Mouse (Mus musculus): Measurements from ENCODE around the gene Tns3.

Tns3 gene

GRCm38 (mm10) chr11:8664393-8664743 is at the start of gene Tns3:
TSS of gene Tns3 (minus strand) at chr11:8664535.
- no peak for DNase-seq (ENCODE audit: low read depth in 2 of 2, low spot score in 2 of 2)

GRCm38 (mm10) chr11:8706246-8707041 is 42.1 kb upstream of the Tns3 start:
- DNase-seq (ENCODE audit: low read depth in 2 of 2, low spot score in 2 of 2), result no peak

GRCm38 (mm10) chr11:8705156-8705555 is 40.8 kb upstream of the Tns3 start:
- no peak for DNase-seq (ENCODE audit: low read depth in 2 of 2, low spot score in 2 of 2)

- DNase-seq (ENCODE audit: low read depth in 2 of 2, low spot score in 2 of 2), result no peak
Observed at GRCm38 (mm10) chr11:8703876-8704275, 39.5 kb upstream of the Tns3 start.

- no peak for DNase-seq (ENCODE audit: low read depth in 2 of 2, low spot score in 2 of 2)
Observed at GRCm38 (mm10) chr11:8702532-8702886, 38.2 kb upstream of the Tns3 start.

GRCm38 (mm10) chr11:8701845-8702531 is 37.7 kb upstream of the Tns3 start:
- DNase-seq (ENCODE audit: low read depth in 2 of 2, low spot score in 2 of 2), result no peak

- DNase-seq (ENCODE audit: low read depth in 2 of 2, low spot score in 2 of 2), result no peak
Observed at GRCm38 (mm10) chr11:8701400-8701799, 37.1 kb upstream of the Tns3 start.

GRCm38 (mm10) chr11:8700641-8701221 is 36.4 kb upstream of the Tns3 start:
- no peak for DNase-seq (ENCODE audit: low read depth in 2 of 2, low spot score in 2 of 2)

- DNase-seq (ENCODE audit: low read depth in 2 of 2, low spot score in 2 of 2), result no peak
Observed at GRCm38 (mm10) chr11:8699777-8700176, 35.4 kb upstream of the Tns3 start.

GRCm38 (mm10) chr11:8697670-8698069 is 33.3 kb upstream of the Tns3 start:
- DNase-seq (ENCODE audit: low read depth in 2 of 2, low spot score in 2 of 2), result no peak

- no peak for DNase-seq (ENCODE audit: low read depth in 2 of 2, low spot score in 2 of 2)
Observed at GRCm38 (mm10) chr11:8694096-8694495, 29.8 kb upstream of the Tns3 start.

GRCm38 (mm10) chr11:8692536-8693471 is 28.5 kb upstream of the Tns3 start:
- DNase-seq (ENCODE audit: low read depth in 2 of 2, low spot score in 2 of 2), result no peak

GRCm38 (mm10) chr11:8692162-8692535 is 27.8 kb upstream of the Tns3 start:
- no peak for DNase-seq (ENCODE audit: low read depth in 2 of 2, low spot score in 2 of 2)

GRCm38 (mm10) chr11:8691605-8692004 is 27.3 kb upstream of the Tns3 start:
- DNase-seq (ENCODE audit: low read depth in 2 of 2, low spot score in 2 of 2), result no peak

- DNase-seq (ENCODE audit: low read depth in 2 of 2, low spot score in 2 of 2), result no peak
Observed at GRCm38 (mm10) chr11:8690633-8691032, 26.3 kb upstream of the Tns3 start.

GRCm38 (mm10) chr11:8689515-8689914 is 25.2 kb upstream of the Tns3 start:
- DNase-seq (ENCODE audit: low read depth in 2 of 2, low spot score in 2 of 2), result no peak

GRCm38 (mm10) chr11:8688907-8689306 is 24.6 kb upstream of the Tns3 start:
- DNase-seq (ENCODE audit: low read depth in 2 of 2, low spot score in 2 of 2), result no peak

- DNase-seq (ENCODE audit: low read depth in 2 of 2, low spot score in 2 of 2), result no peak
Observed at GRCm38 (mm10) chr11:8686501-8686900, 22.2 kb upstream of the Tns3 start.

GRCm38 (mm10) chr11:8686061-8686460 is 21.7 kb upstream of the Tns3 start:
- DNase-seq (ENCODE audit: low read depth in 2 of 2, low spot score in 2 of 2), result no peak

GRCm38 (mm10) chr11:8685195-8685594 is 20.9 kb upstream of the Tns3 start:
- no peak for DNase-seq (ENCODE audit: low read depth in 2 of 2, low spot score in 2 of 2)

- DNase-seq (ENCODE audit: low read depth in 2 of 2, low spot score in 2 of 2), result no peak
Observed at GRCm38 (mm10) chr11:8684262-8684661, 19.9 kb upstream of the Tns3 start.

Measured in CD8-positive naive resting alpha-beta T cell, adult 2 months (primary cell).